Mouse (Mus musculus): ENCODE data around the gene Gm9918. TPM values are rescaled to one million over a fixed set of nuclear protein-coding genes. Genes with fewer than 3 reads are reported as not detected.

Gm9918 gene
- polyA plus RNA-seq, 1 experiment: 0.18 TPM

DNA sequence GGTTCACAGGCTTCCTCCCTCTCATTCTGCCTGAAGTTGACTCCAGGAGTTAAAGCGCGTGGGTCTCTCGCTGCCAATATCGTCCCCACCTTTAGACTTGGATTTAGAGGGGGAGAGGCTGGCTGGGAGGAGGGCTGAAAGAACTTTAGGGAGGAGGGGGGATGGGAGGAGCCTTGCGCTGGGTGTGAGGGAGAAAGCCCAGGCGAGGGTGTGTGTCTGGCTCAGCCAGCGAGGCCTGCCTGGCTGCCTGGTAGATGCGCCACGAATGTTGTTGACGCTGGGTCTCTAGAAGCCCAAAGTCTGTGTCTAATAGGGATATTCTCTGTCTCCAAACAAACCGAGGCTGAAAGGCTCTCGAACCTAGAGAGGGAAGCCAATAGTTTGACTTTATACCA lies 12.3 kb upstream of the Gm9918 start:
- TF ChIP-seq POLR2A (IDR thresholded peaks at IDR 0.05; ENCODE audit: borderline replicate concordance, extremely low read depth, insufficient read depth, insufficient read length, poor library complexity, severe bottlenecking): no peak
- no peak for TF ChIP-seq CTCF (IDR thresholded peaks at IDR 0.05; ENCODE audit: borderline replicate concordance, extremely low read depth, insufficient read depth, insufficient read length)
- peak; percentile 49 for DNase-seq (ENCODE audit: low read depth)

DNA sequence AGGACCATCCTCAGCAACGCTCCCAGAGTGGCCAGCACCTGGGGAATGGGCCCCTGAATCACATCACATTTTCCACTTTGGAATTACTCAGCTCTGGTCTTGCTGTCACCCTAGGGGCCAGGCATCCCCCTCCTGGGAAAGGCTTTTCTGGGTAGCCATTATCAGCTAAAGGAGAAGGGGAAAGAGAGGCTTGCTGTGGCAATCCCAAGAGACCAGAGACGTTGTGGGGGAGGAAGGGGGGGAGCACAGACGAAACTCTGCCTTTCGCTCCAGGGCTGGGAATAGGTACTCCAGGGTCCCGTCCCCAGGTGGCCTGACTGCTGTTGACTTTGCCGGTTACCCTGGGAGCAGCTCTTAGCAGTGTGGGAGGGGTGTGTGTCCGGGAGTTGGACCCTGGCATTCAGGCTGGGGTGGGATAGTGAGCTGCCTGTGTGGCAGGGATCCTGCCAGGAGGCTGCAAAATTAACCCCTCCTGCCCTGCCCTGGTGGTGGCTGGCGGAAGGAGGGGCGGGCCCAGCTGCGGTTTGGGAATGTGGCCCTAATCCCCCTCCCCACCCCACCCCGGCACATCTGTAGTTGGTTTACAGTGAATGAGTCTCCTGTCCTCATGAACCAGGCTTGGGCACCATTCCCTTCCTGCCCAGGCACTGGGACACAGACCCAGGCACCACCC lies 11.6 kb upstream of the Gm9918 start:
- TF ChIP-seq CTCF (IDR thresholded peaks at IDR 0.05; ENCODE audit: borderline replicate concordance, extremely low read depth, insufficient read depth, insufficient read length) (no peak), POLR2A (IDR thresholded peaks at IDR 0.05; ENCODE audit: borderline replicate concordance, extremely low read depth, insufficient read depth, insufficient read length, poor library complexity, severe bottlenecking) (no peak)

DNA sequence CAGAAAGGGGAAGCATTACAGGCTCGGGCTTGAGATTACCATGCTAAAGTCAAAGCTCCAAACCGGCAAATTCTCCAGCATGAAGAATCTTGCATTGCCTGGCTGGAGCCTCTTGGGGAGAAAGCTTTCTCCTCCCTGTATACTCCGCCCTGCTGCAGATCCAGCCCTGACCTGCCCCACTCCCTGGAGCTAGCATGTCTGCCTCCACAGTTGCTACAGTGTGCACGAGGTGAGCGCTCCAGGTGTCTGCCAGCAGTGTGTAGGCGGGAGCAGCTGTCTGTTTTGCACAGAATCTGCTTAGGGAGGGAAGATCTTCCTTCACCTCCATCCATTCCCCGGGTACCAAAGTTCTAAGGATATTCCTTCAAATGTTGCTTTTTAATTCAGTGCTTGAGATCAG lies 7.8 kb upstream of the Gm9918 start:
- TF ChIP-seq CTCF (IDR thresholded peaks at IDR 0.05; ENCODE audit: borderline replicate concordance, extremely low read depth, insufficient read depth, insufficient read length) (no peak), POLR2A (IDR thresholded peaks at IDR 0.05; ENCODE audit: borderline replicate concordance, extremely low read depth, insufficient read depth, insufficient read length, poor library complexity, severe bottlenecking) (no peak)
- no peak for DNase-seq (ENCODE audit: low read depth)

More for the DNA sequence above, 11.6 kb upstream of the Gm9918 start:
- no peak for DNase-seq (ENCODE audit: low read depth)

DNA sequence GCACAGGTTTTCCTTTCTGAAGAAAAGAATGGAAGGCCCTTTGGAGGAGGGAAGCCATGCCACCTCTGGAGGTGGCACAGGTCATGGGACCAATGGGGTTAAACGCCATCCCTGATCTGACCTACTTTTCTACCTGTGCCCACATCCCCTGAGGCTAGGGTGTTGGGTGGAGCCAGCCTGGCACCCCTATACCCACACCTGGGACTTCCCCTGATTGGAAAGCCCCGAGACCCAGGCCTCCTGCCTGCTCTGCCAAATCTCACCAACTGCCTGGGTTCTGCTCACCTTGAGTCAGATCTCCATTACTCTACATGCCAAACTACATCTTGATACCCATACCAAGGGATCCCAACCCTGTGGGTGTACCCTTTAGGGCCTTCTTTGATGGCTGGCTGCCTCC lies 7.3 kb upstream of the Gm9918 start:
- DNase-seq (ENCODE audit: low read depth): no peak
- TF ChIP-seq POLR2A (IDR thresholded peaks at IDR 0.05; ENCODE audit: borderline replicate concordance, extremely low read depth, insufficient read depth, insufficient read length, poor library complexity, severe bottlenecking) (no peak), CTCF (IDR thresholded peaks at IDR 0.05; ENCODE audit: borderline replicate concordance, extremely low read depth, insufficient read depth, insufficient read length) (no peak)

DNA sequence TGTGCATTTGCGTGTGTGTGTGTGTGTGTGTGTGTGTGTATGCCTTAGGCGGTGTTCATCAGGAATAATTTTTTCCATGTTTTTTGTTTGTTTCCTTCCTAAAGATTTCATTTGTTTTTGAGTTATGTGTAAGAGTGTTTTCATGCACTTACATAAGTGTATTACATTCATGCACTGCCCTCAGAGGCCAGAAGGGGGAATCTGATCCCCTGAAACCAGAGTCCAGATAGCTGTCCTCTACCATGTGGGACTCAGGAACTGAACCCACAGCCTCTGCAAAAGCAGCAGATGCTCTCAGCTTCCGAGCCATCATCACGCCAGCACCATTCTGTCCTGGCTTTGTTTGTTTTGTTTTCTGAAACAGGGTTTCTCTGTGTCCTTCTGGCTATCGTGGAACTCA lies 4.8 kb upstream of the Gm9918 start:
- TF ChIP-seq CTCF (IDR thresholded peaks at IDR 0.05; ENCODE audit: borderline replicate concordance, extremely low read depth, insufficient read depth, insufficient read length) (no peak), POLR2A (IDR thresholded peaks at IDR 0.05; ENCODE audit: borderline replicate concordance, extremely low read depth, insufficient read depth, insufficient read length, poor library complexity, severe bottlenecking) (no peak)
- DNase-seq (ENCODE audit: low read depth): no peak

DNA sequence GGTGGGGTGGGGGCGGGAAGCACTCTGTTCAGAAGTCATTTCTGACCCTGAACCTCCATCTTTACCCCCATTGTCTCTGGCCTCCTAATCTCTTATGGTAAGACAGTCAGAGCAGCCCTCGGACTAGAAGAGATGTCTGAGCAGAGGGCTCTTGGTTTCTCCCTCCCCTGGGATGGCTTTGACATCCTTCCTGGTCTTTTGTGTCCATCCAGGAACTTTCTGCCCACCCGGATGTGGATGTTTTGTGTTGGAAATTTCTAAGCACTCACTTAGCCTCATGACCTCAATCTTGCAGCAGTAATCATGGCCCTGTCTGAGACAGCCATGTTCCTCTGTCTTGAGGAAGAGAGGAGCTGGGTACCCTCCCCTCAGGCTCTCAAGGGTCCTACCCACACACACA lies 1.1 kb downstream of the Gm9918 start:
- no peak for DNase-seq (ENCODE audit: low read depth)
- TF ChIP-seq POLR2A (IDR thresholded peaks at IDR 0.05; ENCODE audit: borderline replicate concordance, extremely low read depth, insufficient read depth, insufficient read length, poor library complexity, severe bottlenecking): no peak
- TF ChIP-seq CTCF (IDR thresholded peaks at IDR 0.05; ENCODE audit: borderline replicate concordance, extremely low read depth, insufficient read depth, insufficient read length): no peak

DNA sequence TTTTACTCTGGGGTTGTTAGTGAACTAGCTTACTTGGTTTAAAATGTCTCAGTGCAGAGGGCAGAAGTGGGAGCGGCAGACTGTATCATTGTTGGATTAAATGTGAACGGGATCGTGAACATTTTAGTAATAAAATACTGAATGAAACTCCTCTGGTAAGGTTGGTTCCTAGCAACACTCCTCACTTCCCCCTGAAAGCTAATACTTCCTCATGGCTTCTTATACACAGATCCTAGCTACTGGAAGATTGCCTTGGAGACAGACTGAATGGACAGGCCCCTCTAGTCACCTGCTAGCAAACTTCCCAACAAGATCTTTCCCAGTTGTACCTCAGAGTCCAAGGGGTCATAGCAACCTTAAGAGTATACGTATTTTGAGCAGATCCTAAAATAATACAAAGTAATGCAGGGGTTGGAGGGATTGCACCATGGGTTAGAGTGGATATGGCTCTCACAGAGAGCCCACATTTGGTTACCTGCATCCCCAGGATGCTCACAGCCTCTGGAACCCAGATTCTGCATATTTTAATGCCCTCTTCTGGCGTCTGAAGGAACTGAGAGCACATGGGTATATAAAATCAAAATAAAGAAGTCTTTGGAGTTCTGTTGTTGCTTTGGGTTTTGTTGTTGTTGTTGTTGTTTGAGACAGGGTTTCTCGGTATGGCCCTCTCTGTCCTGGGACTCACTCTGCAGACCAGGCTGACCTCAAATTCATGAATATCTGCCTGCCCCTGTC lies 3.8 kb downstream of the Gm9918 start:
- TF ChIP-seq CTCF (IDR thresholded peaks at IDR 0.05; ENCODE audit: borderline replicate concordance, extremely low read depth, insufficient read depth, insufficient read length) (no peak), POLR2A (IDR thresholded peaks at IDR 0.05; ENCODE audit: borderline replicate concordance, extremely low read depth, insufficient read depth, insufficient read length, poor library complexity, severe bottlenecking) (no peak)
- no peak for DNase-seq (ENCODE audit: low read depth)

DNA sequence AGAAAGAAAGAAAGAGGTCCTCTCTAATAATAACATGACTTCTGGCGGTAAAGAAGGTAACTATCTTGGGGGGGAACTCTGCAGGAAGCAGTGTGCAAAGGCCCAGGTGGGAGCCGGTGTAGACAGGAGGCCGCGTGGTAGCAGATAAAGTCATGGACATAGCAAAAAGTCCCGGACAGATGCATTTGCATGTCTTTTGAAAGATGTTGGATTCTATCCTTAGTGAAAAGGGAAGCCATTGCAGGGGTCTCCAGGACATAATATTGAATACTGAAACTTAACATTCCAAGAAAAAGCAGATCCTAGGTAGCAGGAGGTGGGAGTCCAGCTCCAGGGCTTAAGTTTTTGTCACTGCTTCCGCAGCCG lies 8.3 kb downstream of the Gm9918 start:
- no peak for DNase-seq (ENCODE audit: low read depth)
- TF ChIP-seq CTCF (IDR thresholded peaks at IDR 0.05; ENCODE audit: borderline replicate concordance, extremely low read depth, insufficient read depth, insufficient read length) (no peak), POLR2A (IDR thresholded peaks at IDR 0.05; ENCODE audit: borderline replicate concordance, extremely low read depth, insufficient read depth, insufficient read length, poor library complexity, severe bottlenecking) (no peak)

DNA sequence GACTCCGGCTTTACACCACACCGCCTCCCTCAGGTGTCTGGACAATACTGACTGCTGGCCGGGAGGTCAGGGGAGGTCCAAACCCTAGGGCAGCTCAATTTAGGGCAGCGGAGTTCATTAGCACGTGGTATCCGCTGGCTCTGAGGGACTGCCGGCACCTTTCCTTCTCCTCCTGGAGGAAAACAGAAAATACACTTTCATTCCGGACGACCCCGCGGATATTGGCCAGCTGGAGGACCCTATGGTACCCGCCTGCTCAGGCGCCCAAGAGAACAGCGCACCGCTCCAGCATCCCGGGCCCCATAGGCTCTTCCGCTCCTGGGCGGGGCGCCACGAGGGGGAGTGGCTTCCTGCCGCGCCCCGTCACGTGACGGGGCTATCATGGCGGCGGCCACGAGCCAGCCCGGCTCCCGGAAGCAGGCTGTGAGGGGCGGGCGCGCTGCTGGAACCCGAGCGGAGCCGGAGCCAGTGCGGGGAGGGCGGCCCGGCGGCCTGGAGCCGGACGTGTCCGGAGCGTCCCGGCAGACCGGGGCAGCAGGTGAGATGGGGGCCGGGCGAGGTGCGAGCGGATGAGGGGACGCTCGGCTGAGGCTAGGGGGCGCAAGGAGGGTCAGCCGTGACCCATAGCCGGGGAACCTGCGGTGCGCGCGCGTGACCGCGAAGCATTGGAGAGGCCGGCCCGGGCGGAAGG lies 8.9 kb downstream of the Gm9918 start, which contains the start of gene Mfsd5:
TSS of gene Mfsd5 (plus strand) at position 363 of the 691 bp plus-strand sequence.
- TF ChIP-seq CTCF (IDR thresholded peaks at IDR 0.05; ENCODE audit: borderline replicate concordance, extremely low read depth, insufficient read depth, insufficient read length): 0 out of 2 replicates have a peak, but pooled peaks have one; percentile 5
- TF ChIP-seq POLR2A (IDR thresholded peaks at IDR 0.05; ENCODE audit: borderline replicate concordance, extremely low read depth, insufficient read depth, insufficient read length, poor library complexity, severe bottlenecking): peak; percentile 90
- peak; percentile 95 for DNase-seq (ENCODE audit: low read depth)

DNA sequence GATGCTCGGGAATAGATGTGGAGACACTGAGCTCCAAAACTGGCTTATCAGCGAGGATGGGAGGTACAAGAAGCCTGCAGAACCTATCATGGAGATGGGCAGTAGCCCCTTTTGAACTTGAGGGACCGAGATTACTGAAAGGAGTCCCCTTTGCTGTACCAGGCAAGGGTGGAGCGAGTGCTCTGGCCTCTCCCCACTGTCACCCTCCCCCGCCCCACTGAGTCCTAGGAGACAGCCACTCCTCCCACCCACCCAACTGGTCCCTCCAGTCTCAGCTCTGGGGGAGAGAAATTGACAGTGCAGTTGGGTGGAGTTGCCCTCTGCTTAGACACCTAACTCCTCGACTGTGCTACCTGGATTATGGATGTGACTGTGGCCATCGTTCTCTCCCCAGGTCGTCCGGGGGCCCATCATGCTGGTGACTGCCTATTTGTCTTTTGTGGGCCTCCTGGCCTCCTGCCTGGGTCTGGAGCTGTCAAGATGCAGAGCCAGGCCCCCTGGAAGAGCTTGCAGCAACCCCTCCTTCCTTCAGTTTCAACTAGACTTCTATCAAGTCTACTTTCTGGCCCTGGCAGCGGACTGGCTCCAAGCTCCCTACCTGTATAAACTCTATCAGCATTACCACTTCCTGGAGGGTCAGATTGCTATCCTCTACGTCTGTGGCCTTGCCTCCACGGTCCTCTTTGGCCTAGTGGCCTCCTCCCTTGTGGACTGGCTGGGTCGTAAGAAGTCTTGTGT lies 9.6 kb downstream of the Gm9918 start:
- DNase-seq (ENCODE audit: low read depth): no peak
- TF ChIP-seq CTCF (IDR thresholded peaks at IDR 0.05; ENCODE audit: borderline replicate concordance, extremely low read depth, insufficient read depth, insufficient read length): no peak
- TF ChIP-seq POLR2A (IDR thresholded peaks at IDR 0.05; ENCODE audit: borderline replicate concordance, extremely low read depth, insufficient read depth, insufficient read length, poor library complexity, severe bottlenecking): no peak

DNA sequence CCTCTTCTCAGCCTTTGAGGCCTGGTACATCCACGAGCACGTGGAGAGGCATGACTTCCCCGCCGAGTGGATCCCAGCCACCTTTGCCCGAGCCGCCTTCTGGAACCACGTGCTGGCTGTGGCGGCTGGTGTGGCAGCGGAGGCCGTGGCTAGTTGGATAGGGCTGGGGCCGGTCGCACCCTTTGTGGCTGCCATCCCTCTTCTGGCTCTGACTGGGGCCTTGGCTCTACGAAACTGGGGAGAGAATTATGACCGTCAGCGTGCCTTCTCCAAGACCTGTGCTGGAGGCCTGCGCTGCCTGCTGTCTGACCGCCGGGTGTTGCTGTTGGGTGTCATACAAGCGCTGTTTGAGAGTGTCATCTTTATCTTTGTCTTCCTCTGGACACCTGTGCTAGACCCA lies 10.3 kb downstream of the Gm9918 start:
- no peak for TF ChIP-seq CTCF (IDR thresholded peaks at IDR 0.05; ENCODE audit: borderline replicate concordance, extremely low read depth, insufficient read depth, insufficient read length)
- no peak for TF ChIP-seq POLR2A (IDR thresholded peaks at IDR 0.05; ENCODE audit: borderline replicate concordance, extremely low read depth, insufficient read depth, insufficient read length, poor library complexity, severe bottlenecking)
- DNase-seq (ENCODE audit: low read depth): no peak

Measured in brain, embryonic 14.5 days (tissue).